Mouse (Mus musculus) G1E (cell line): ENCODE data around the gene Cps1. TPM values are rescaled to one million over a fixed set of nuclear protein-coding genes. Genes with fewer than 3 reads are reported as not detected.

ENCODE experiments used
- ATAC-seq: 2 replicates; pipeline ENCODE4 v1.8.0; 2016; ENCODE audit warnings: mild to moderate bottlenecking; ENCODE audit not compliant: insufficient number of reproducible peaks, poor library complexity, low FRiP score, severe bottlenecking; ENCODE audit errors: extremely low read depth
- DNase-seq: peaks from one replicate; pipeline ENCODE4 v3.0.0; 2012; ENCODE audit warnings: low spot score
- H3K27me3 ChIP-seq: 2 replicates; pipeline ENCODE4 v1.6.1; 2012; ENCODE audit warnings: mild to moderate bottlenecking, low read length, inconsistent platforms; ENCODE audit not compliant: insufficient read depth
- H3K36me3 ChIP-seq: replicated peaks from 2 replicates; pipeline ENCODE3; 2012; ENCODE audit warnings: mild to moderate bottlenecking, inconsistent platforms
- H3K4me1 ChIP-seq: 2 replicates; pipeline ENCODE4 v1.6.1; 2012; ENCODE audit warnings: low read depth, low read length, inconsistent platforms, mixed read lengths; ENCODE audit not compliant: insufficient read depth
- H3K4me3 ChIP-seq: 2 replicates; pipeline ENCODE4 v1.5.1; 2012; ENCODE audit warnings: low read depth, mild to moderate bottlenecking, inconsistent platforms, low read length, moderate library complexity, mixed read lengths
- H3K9me3 ChIP-seq: replicated peaks from 2 replicates; pipeline ENCODE4 v1.6.1; 2012; ENCODE audit warnings: inconsistent platforms
- CTCF ChIP-seq: IDR thresholded peaks from 2 replicates; pipeline ENCODE4 v1.5.1; 2012; ENCODE audit warnings: low read depth, low read length, inconsistent platforms, mixed read lengths
- GATA1 ChIP-seq: IDR thresholded peaks from 2 replicates; pipeline ENCODE4 v1.6.1; 2012; ENCODE audit warnings: borderline replicate concordance, low read length, inconsistent platforms, mixed read lengths
- GATA2 ChIP-seq: IDR thresholded peaks from 2 replicates; pipeline ENCODE4 v1.6.1; 2012; ENCODE audit warnings: low read depth, low read length, inconsistent platforms, borderline replicate concordance
- POLR2AphosphoS5 ChIP-seq: IDR thresholded peaks from 2 replicates; pipeline ENCODE4 v1.6.1; 2012; ENCODE audit warnings: low read depth, low read length, inconsistent platforms; ENCODE audit not compliant: insufficient replicate concordance
- TAL1 ChIP-seq: conservative IDR thresholded peaks from 2 replicates; pipeline ENCODE4 v1.6.1; 2012; ENCODE audit warnings: low read depth, low read length, inconsistent platforms, mixed read lengths
- polyA plus RNA-seq: library from polyadenylated mRNA; stranded (reverse); fragments of >175 nt; gene quantifications from 2 replicates; pipeline ENCODE4 v1.2.3, GENCODE M21; 2012
- total RNA-seq, 2 experiments: library from RNA; stranded (forward) in 1 of 2; stranded (reverse) in 1 of 2; fragments of 200-1000 nt in 1 of 2; fragments of >200 nt in 1 of 2; fragmentation: Nextera tagmentation in 1 of 2; gene quantifications; 2 replicates each; pipeline ENCODE4 v1.2.3; 2014 to 2017

Gene Cps1
- total and polyA plus RNA-seq, 3 experiments = not detected

DNA sequence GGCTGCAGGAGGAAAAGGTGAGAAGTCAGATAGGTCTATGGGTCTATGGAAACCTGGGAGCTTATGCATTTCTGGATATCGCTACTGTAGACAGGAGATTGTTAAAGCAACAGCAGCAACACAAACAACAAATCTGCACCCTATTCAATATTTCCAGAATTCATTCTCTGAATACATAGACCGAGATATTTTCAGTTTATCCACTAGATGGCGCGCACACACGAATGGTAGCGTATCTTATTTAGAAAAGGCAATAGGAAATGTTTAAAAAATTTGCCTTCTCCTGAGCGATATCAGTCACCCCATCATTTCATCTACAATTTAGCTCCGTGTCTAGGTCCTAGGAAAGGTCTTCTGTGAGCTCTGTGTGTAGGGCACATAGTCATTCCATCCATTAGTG is 21.1 kb downstream of the Cps1 start:
- no peak for TF ChIP-seq CTCF
- no peak for TF ChIP-seq POLR2AphosphoS5
- TF ChIP-seq GATA2 = no peak
- TF ChIP-seq GATA1 = no peak
- no peak for TF ChIP-seq TAL1
- Histone ChIP-seq H3K4me1 (no peaks in the 10 kb centered on the region), H3K27me3 (no peaks in the 10 kb centered on the region), H3K9me3 (no peaks in the 10 kb centered on the region), H3K4me3 (no peak overlapping the region), H3K36me3 (no peaks in the 10 kb centered on the region)
- ATAC-seq (peak; percentile 54), DNase-seq (no peak)

- H3K4me1 ChIP-seq = no peaks in the 10 kb centered on the region
- H3K4me3 ChIP-seq = no peak overlapping the region
- no peaks in the 10 kb centered on the region for H3K9me3 ChIP-seq
- H3K27me3 ChIP-seq = no peaks in the 10 kb centered on the region
- no peak for DNase-seq
- no peak for ATAC-seq
- TF ChIP-seq GATA2 (no peak), TAL1 (no peak), CTCF (no peak), GATA1 (no peak), POLR2AphosphoS5 (no peak)
- no peaks in the 10 kb centered on the region for H3K36me3 ChIP-seq
Measured at GRCm38 (mm10) chr1:67151246-67151645, 28.4 kb downstream of the Cps1 start.

DNA sequence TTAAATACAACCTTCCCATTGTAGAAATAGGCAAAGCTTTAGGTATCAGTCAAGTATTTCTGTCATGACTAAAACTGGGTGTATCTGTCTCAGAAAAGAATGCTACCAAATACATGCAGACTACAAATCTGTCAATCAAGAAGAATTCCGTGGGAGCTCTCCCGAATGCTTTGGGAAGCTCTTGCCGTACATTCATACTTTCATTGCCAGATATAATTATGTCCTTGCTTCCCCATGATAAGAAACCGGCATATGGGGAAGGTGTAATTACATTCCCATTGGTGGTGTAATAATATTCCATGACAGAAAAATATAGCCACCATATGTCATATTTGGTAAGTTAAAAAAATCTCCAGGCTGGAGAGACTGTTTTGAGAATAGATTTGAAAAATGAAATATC is 44.5 kb downstream of the Cps1 start:
- H3K4me3 ChIP-seq = no peak overlapping the region
- TF ChIP-seq TAL1 (no peak), CTCF (no peak), GATA2 (no peak), GATA1 (no peak), POLR2AphosphoS5 (no peak)
- ATAC-seq = no peak
- DNase-seq = no peak
- H3K27me3 ChIP-seq = no peaks in the 10 kb centered on the region
- H3K36me3 ChIP-seq = no peaks in the 10 kb centered on the region
- no peaks in the 10 kb centered on the region for H3K9me3 ChIP-seq
- H3K4me1 ChIP-seq = no peaks in the 10 kb centered on the region

DNA sequence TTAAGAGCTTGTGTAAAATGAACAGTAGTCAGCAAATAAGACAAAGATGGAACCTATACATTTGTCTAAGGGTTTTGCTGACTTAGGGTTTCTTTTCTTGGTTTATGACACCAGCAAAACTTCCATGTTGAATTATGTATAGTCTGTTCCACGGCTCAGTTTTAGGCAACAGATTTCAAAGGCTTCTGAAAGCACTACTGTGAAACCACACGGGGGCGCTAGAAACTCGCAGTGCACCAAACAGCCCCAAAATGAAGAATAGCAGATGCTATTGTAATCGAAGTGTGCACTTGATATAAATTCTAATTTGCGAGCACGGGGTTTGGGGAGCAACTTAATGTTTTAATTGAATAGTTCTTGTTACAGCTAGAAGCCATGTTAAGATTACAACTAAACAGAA is 58.3 kb downstream of the Cps1 start:
- ATAC-seq = no peak

DNA sequence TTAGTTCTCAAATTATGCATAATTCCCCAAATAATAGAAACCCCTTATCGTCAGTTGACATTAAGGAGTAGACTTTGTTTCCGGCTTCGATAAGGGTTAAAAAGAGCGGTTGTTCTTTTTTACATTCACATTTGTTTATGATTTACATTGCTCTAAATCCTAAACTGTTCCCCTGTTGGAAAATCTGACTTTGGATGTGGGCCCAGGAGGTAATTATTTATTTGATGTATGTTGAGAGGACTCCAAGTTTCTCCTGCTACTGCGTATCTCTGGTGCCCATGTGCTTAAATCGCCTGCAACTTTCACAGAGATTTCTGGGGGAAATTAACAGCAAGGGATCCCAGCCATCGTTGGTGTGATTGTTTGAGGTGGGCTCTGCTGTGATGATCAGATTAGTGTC is 59.4 kb downstream of the Cps1 start:
- Histone ChIP-seq H3K9me3 (no peaks in the 10 kb centered on the region), H3K4me3 (no peak overlapping the region), H3K27me3 (no peaks in the 10 kb centered on the region), H3K4me1 (no peaks in the 10 kb centered on the region), H3K36me3 (no peaks in the 10 kb centered on the region)
- DNase-seq (no peak), ATAC-seq (no peak)
- TF ChIP-seq TAL1 = no peak
- no peak for TF ChIP-seq GATA1
- no peak for TF ChIP-seq CTCF
- no peak for TF ChIP-seq GATA2
- TF ChIP-seq POLR2AphosphoS5 = no peak

More for the DNA sequence above, 58.3 kb downstream of the Cps1 start:
- DNase-seq = peak; percentile 2
- no peaks in the 10 kb centered on the region for H3K4me1 ChIP-seq
- H3K36me3 ChIP-seq = no peaks in the 10 kb centered on the region
- H3K4me3 ChIP-seq = no peak overlapping the region
- no peaks in the 10 kb centered on the region for H3K9me3 ChIP-seq
- no peak for TF ChIP-seq POLR2AphosphoS5
- peak; percentile 41 for TF ChIP-seq CTCF
- no peaks in the 10 kb centered on the region for H3K27me3 ChIP-seq

GRCm38 (mm10) chr1:67183532-67183931 is 60.7 kb downstream of the Cps1 start:
- Histone ChIP-seq H3K27me3 (no peaks in the 10 kb centered on the region), H3K4me1 (no peaks in the 10 kb centered on the region), H3K9me3 (no peaks in the 10 kb centered on the region), H3K36me3 (no peaks in the 10 kb centered on the region), H3K4me3 (no peak overlapping the region)
- ATAC-seq = no peak
- no peak for TF ChIP-seq GATA2
- no peak for TF ChIP-seq POLR2AphosphoS5
- no peak for TF ChIP-seq CTCF
- no peak for TF ChIP-seq TAL1
- no peak for TF ChIP-seq GATA1
- no peak for DNase-seq

DNA sequence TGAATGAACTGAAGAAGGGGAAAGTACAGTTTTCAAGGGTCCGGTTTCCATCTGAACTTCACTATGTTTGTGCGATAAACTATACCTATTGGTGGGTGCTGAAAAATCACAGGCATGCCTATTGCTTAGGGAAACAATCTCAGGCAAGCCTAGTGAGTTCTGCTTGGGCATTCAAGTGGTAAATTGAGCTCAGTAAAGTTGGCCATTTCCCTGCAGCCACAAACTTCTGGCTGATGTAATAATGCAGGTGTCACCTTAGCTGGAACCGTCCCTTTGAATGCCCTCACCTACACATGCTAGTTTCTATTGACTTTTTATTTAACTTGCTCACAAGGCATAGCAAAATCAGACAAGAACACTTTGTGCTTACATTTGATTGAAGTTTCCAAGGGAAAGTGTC is 61.3 kb downstream of the Cps1 start:
- ATAC-seq (no peak), DNase-seq (no peak)
- Histone ChIP-seq H3K4me3 (no peak overlapping the region), H3K27me3 (no peaks in the 10 kb centered on the region), H3K4me1 (no peaks in the 10 kb centered on the region), H3K9me3 (no peaks in the 10 kb centered on the region), H3K36me3 (no peaks in the 10 kb centered on the region)
- TF ChIP-seq GATA2 = no peak
